Mouse (Mus musculus) MEL (cell line): Measurements from ENCODE around the gene St7l. TPM values are rescaled to one million over a fixed set of nuclear protein-coding genes. Genes with fewer than 3 reads are reported as not detected.

Experiments
- DNase-seq: peaks from one replicate; pipeline ENCODE4 v3.0.0; 2011; ENCODE audit warnings: low read depth, low spot score
- H3K27ac ChIP-seq: 2 replicates; pipeline ENCODE4 v1.5.1; 2012; ENCODE audit warnings: low read depth, mild to moderate bottlenecking, control low read depth, low read length, moderate library complexity; ENCODE audit not compliant: control insufficient read depth
- H3K27me3 ChIP-seq, 2 experiments: fragments of 150-350 bp in 1 of 2; sonication (generic) in 1 of 2; 2 replicates each; pipeline ENCODE4 v1.6.1; 2012; ENCODE audit warnings: low read length in 2 of 2, mild to moderate bottlenecking in 2 of 2, improper control_type of control experiment in 1 of 2, moderate library complexity in 1 of 2; ENCODE audit not compliant: insufficient read depth in 2 of 2, control insufficient read depth in 1 of 2
- H3K36me3 ChIP-seq, 2 experiments: 2 replicates each; pipeline ENCODE4 v1.6.1; 2012 to 2014; ENCODE audit warnings: low read length in 2 of 2, improper control_type of control experiment in 1 of 2, inconsistent platforms in 1 of 2, mild to moderate bottlenecking in 1 of 2; ENCODE audit not compliant: insufficient read depth in 2 of 2, control insufficient read depth in 1 of 2
- H3K4me1 ChIP-seq, 2 experiments: fragments of 150-350 bp in 1 of 2; sonication (generic) in 1 of 2; 2 replicates each; pipeline ENCODE4 v1.6.1; 2012; ENCODE audit warnings: low read length in 2 of 2, improper control_type of control experiment in 1 of 2, mild to moderate bottlenecking in 1 of 2; ENCODE audit not compliant: insufficient read depth in 2 of 2, control insufficient read depth in 1 of 2
- H3K4me3 ChIP-seq, 2 experiments: fragments of 150-350 bp in 1 of 2; sonication (generic) in 1 of 2; 2 replicates each; pipeline ENCODE4 v1.5.1; 2012; ENCODE audit warnings: low read depth in 2 of 2, low read length in 2 of 2, mild to moderate bottlenecking in 2 of 2, moderate library complexity in 2 of 2, control low read depth in 1 of 2, improper control_type of control experiment in 1 of 2; ENCODE audit not compliant: control insufficient read depth in 1 of 2, insufficient read depth in 1 of 2
- H3K79me2 ChIP-seq: 2 replicates; pipeline ENCODE4 v1.6.1; 2012; ENCODE audit warnings: mild to moderate bottlenecking, low read length, moderate library complexity; ENCODE audit not compliant: control insufficient read depth, poor library complexity, insufficient read depth
- H3K9ac ChIP-seq: 2 replicates; pipeline ENCODE4 v1.6.1; 2012; ENCODE audit warnings: low read depth, mild to moderate bottlenecking, control low read depth, low read length, moderate library complexity; ENCODE audit not compliant: control insufficient read depth, poor library complexity, severe bottlenecking
- H3K9me3 ChIP-seq: fragments of 150-350 bp; sonication (generic); replicated peaks from 2 replicates; pipeline ENCODE4 v1.6.1; 2012; ENCODE audit warnings: mild to moderate bottlenecking, low read length, improper control_type of control experiment, moderate library complexity; ENCODE audit not compliant: insufficient read depth
- CHD1 ChIP-seq: IDR thresholded peaks from 2 replicates; pipeline ENCODE4 v1.6.1; 2012; ENCODE audit warnings: low read depth, mild to moderate bottlenecking, inconsistent platforms, low read length, improper control_type of control experiment
- CHD2 ChIP-seq: IDR thresholded peaks from 2 replicates; pipeline ENCODE4 v1.6.1; 2011; ENCODE audit warnings: low read length, improper control_type of control experiment
- CTCF ChIP-seq, 3 experiments: IDR thresholded peaks in 2 of 3; conservative IDR thresholded peaks in 1 of 3; 2 replicates each; pipeline ENCODE4 v1.5.1; 2011 to 2012; ENCODE audit warnings: low read length in 3 of 3, low read depth in 2 of 3, mild to moderate bottlenecking in 2 of 3, improper control_type of control experiment in 1 of 3, inconsistent platforms in 1 of 3, mixed read lengths in 1 of 3, moderate library complexity in 1 of 3; ENCODE audit not compliant: control insufficient read depth in 1 of 3, insufficient read depth in 1 of 3, poor library complexity in 1 of 3, severe bottlenecking in 1 of 3
- ELF1 ChIP-seq: IDR thresholded peaks from 2 replicates; pipeline ENCODE4 v1.6.1; 2014; ENCODE audit warnings: low read depth, mild to moderate bottlenecking, inconsistent platforms, low read length, improper control_type of control experiment, moderate library complexity
- ETS1 ChIP-seq: IDR thresholded peaks from 2 replicates; pipeline ENCODE4 v1.6.1; 2012; ENCODE audit warnings: low read depth, mild to moderate bottlenecking, inconsistent platforms, low read length, improper control_type of control experiment, moderate library complexity
- GABPA ChIP-seq: IDR thresholded peaks from 2 replicates; pipeline ENCODE4 v1.6.1; 2012; ENCODE audit warnings: low read depth, mild to moderate bottlenecking, inconsistent platforms, low read length, improper control_type of control experiment, moderate library complexity
- HCFC1 ChIP-seq: IDR thresholded peaks from 2 replicates; pipeline ENCODE4 v1.6.1; 2012; ENCODE audit warnings: low read depth, mild to moderate bottlenecking, inconsistent platforms, low read length, improper control_type of control experiment, moderate library complexity
- KAT2A ChIP-seq: conservative IDR thresholded peaks from 2 replicates; pipeline ENCODE4 v1.6.1; 2012; ENCODE audit warnings: low read depth, low read length, improper control_type of control experiment, inconsistent platforms
- MEF2A ChIP-seq: IDR thresholded peaks from 2 replicates; pipeline ENCODE4 v1.6.1; 2014; ENCODE audit warnings: low read depth, mild to moderate bottlenecking, inconsistent platforms, low read length, improper control_type of control experiment; ENCODE audit not compliant: poor library complexity, insufficient replicate concordance, severe bottlenecking; ENCODE audit errors: extremely low read depth
- NRF1 ChIP-seq: IDR thresholded peaks from 2 replicates; pipeline ENCODE4 v1.6.1; 2014; ENCODE audit warnings: low read depth, mild to moderate bottlenecking, inconsistent platforms, low read length, improper control_type of control experiment, moderate library complexity; ENCODE audit not compliant: poor library complexity, insufficient read depth, severe bottlenecking
- POLR2AphosphoS2 ChIP-seq: IDR thresholded peaks from 2 replicates; pipeline ENCODE4 v1.6.1; 2011; ENCODE audit warnings: low read length, improper control_type of control experiment
- POLR2AphosphoS5 ChIP-seq: IDR thresholded peaks from 2 replicates; pipeline ENCODE4 v1.6.1; 2012; ENCODE audit warnings: low read depth, borderline replicate concordance, mild to moderate bottlenecking, inconsistent platforms, low read length, moderate library complexity, mixed read lengths
- RCOR1 ChIP-seq: IDR thresholded peaks from 2 replicates; pipeline ENCODE4 v1.6.1; 2012; ENCODE audit warnings: low read depth, mild to moderate bottlenecking, inconsistent platforms, low read length, improper control_type of control experiment
- SIN3A ChIP-seq: IDR thresholded peaks from 2 replicates; pipeline ENCODE4 v1.6.1; 2012; ENCODE audit warnings: low read length, improper control_type of control experiment, inconsistent platforms
- SMC3 ChIP-seq: IDR thresholded peaks from 2 replicates; pipeline ENCODE4 v1.6.1; 2011; ENCODE audit warnings: low read depth, low read length, improper control_type of control experiment
- TAL1 ChIP-seq: IDR thresholded peaks from 2 replicates; pipeline ENCODE4 v1.6.1; 2012; ENCODE audit warnings: mild to moderate bottlenecking, inconsistent platforms, low read length, moderate library complexity, mixed read lengths
- TBP ChIP-seq: IDR thresholded peaks from 2 replicates; pipeline ENCODE4 v1.8.0; 2011; ENCODE audit warnings: low read depth, low read length, improper control_type of control experiment
- ZNF384 ChIP-seq: IDR thresholded peaks from 2 replicates; pipeline ENCODE4 v1.6.1; 2012; ENCODE audit warnings: low read depth, mild to moderate bottlenecking, inconsistent platforms, low read length, improper control_type of control experiment
- polyA plus RNA-seq, 2 experiments: library from polyadenylated mRNA; stranded (reverse) in 1 of 2; unstranded in 1 of 2; fragments of >175 nt in 1 of 2; fragments of >200 nt in 1 of 2; gene quantifications; 2 replicates each; pipeline versions ENCODE4 v1.2.1 to v1.2.4; 2012; ENCODE audit warnings: low replicate concordance in 2 of 2, low read depth in 1 of 2; ENCODE audit not compliant: insufficient read length in 2 of 2, insufficient read depth in 1 of 2, missing spikeins in 1 of 2
- total RNA-seq: library from RNA; depleted of rRNA; stranded (reverse); fragments of 300-350 nt; gene quantifications from 2 replicates; pipeline ENCODE4 v1.2.3, GENCODE M21; 2012

Gene St7l
- total and polyA plus RNA-seq, 3 experiments, result 8.0 to 8.6 TPM; not detected in 1

DNA sequence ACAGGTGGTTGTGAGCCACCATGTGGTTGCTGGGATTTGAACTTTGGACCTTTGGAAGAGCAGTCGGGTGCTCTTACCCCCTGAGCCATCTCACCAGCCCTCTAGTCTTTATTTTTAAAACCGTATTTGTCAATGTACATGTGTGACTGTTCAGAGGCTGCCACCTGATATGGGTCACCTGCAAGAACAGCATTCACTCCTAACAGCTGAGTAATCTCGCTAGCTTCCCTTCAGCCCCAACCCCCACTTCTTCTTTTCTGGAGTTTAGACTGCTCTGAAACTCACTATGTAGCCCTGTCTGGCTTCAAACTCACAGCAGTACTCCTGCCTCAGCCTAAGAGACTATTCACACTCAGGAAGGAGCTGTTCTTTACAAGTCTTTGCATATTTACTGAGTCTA is 41.4 kb upstream of the St7l start:
- Histone ChIP-seq H3K9me3 (no peaks in the 10 kb centered on the region), H3K27ac (no peak overlapping the region), H3K79me2 (peaks cover 4% of the 10 kb centered on the region; the same call in 1 of the 2 replicates), H3K4me3 (no peak overlapping the region), H3K36me3 (peaks cover 1 to 18% of the 10 kb centered on the region in 2 experiments), H3K27me3 (no peaks in the 10 kb centered on the region), H3K9ac (no peak overlapping the region), H3K4me1 (no peaks in the 10 kb centered on the region; a peak in 1 of 4 replicates)
- peak; percentile 40 for DNase-seq
- TF ChIP-seq TAL1 (no peak), ETS1 (peak; percentile 69), HCFC1 (no peak)

DNA sequence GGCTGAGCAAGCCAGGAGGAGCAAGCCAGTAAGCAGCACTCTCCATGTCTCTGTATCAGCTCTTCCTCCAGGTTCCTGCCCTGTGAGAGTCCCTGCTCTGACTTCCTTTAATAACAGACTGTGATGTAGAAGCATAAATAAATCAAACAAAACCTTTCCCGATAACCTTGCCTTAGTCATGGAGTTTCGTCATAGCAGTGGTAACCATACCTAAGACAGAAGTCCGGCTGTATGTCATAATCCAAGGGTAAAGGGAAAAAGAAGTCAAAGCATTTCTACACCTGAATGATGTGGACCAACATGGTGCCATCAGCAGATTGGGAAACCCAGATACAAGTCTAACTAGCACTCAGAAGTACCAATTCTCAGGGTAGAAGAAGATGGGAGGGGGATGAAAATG is 28.0 kb upstream of the St7l start:
- H3K9me3 ChIP-seq, result no peaks in the 10 kb centered on the region

DNA sequence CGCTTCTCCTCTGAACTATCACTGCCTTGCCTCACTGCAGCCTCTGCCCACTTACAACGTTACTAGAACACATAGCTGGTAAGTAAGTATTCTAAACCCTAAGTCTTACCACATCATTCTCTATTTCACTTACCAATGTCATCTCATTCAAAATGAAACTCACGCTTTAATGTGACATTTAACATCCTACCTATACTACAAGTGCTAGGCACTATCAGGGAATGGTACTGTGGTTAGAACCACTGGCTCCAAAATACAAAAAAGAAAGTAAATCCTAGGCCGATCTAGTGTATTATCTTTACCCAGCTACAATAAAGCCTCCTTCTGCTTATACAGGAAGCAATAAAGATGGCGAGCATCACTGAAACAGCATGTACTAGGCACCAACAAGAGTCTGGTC is 22.8 kb upstream of the St7l start:
- DNase-seq, result no peak
- Histone ChIP-seq H3K27ac (no peak overlapping the region), H3K79me2 (peaks cover 5% of the 10 kb centered on the region; the same call in 1 of the 2 replicates), H3K9ac (no peak overlapping the region), H3K4me3 (no peak overlapping the region), H3K36me3 (peaks cover 0 to 37% of the 10 kb centered on the region in 2 experiments; a peak in 2 of 4 replicates), H3K4me1 (no peaks in the 10 kb centered on the region), H3K9me3 (no peaks in the 10 kb centered on the region), H3K27me3 (no peaks in the 10 kb centered on the region)
- TF ChIP-seq MEF2A (no peak), POLR2AphosphoS5 (no peak), CHD1 (no peak), ZNF384 (no peak), ELF1 (no peak), TBP (no peak), RCOR1 (no peak), SMC3 (no peak), CTCF (IDR thresholded peaks at IDR 0.05 in 2 of 3, conservative IDR thresholded peaks at IDR 0.05 in 1 of 3; ENCODE audit: control insufficient read depth in 1 of 3, insufficient read depth in 1 of 3, low read depth in 2 of 3, low read length in 3 of 3, poor library complexity in 1 of 3, severe bottlenecking in 1 of 3) (no peak), CHD2 (no peak), TAL1 (no peak), NRF1 (no peak), POLR2AphosphoS2 (no peak)

More for the DNA sequence above, 28.0 kb upstream of the St7l start:
- no peaks in the 10 kb centered on the region; the same call in 1 of the 2 replicates for H3K79me2 ChIP-seq
- no peak overlapping the region for H3K27ac ChIP-seq
- H3K36me3 ChIP-seq, result peaks cover 0 to 55% of the 10 kb centered on the region in 2 experiments; a peak in 2 of 4 replicates
- H3K9ac ChIP-seq, result no peak overlapping the region
- H3K4me3 ChIP-seq, result no peak overlapping the region
- no peak for DNase-seq
- no peak for TF ChIP-seq TAL1
- TF ChIP-seq SIN3A, result no peak
- TF ChIP-seq POLR2AphosphoS2, result no peak
- no peak for TF ChIP-seq KAT2A
- TF ChIP-seq GABPA, result no peak
- no peaks in the 10 kb centered on the region for H3K4me1 ChIP-seq
- H3K27me3 ChIP-seq, result no peaks in the 10 kb centered on the region
